Comparison of ENCODE assay signal across 14 mouse cellular contexts in genomic region chr13:55013702-55014344, GRCm38 (mm10). TPM values are rescaled to one million over a fixed set of nuclear protein-coding genes. Genes with fewer than 3 reads are reported as not detected.
DNase-seq lines count a peak whose midpoint lies in the region; ATAC-seq and TF ChIP-seq lines count a peak whose summit lies in the region.
"Had no signal": no experiment of that assay in that cellular context is flagged by ENCODE, and none has a peak within 500 bp of the region (broad histone marks: within the 10 kb centered on the region; RNA-seq: fewer than 3 reads in every experiment).

No protein-coding gene starts in this region.

- H3K36me3 ChIP-seq in heart, postnatal 0 days (replicated peaks; ENCODE audit: control insufficient read depth, insufficient read depth, low read length), result no peaks in the 10 kb centered on the region
- no peaks in the 10 kb centered on the region for H3K36me3 ChIP-seq in midbrain, embryonic 10.5 days
- H3K36me3 ChIP-seq in midbrain, embryonic 15.5 days (replicated peaks), result no peaks in the 10 kb centered on the region
- no peaks in the 10 kb centered on the region for H3K36me3 ChIP-seq in kidney, embryonic 14.5 days (ENCODE audit: control insufficient read depth, insufficient read depth, low read length)
- H3K36me3 ChIP-seq: heart, embryonic 13.5 days; lung, embryonic 15.5 days; neural tube, embryonic 12.5 days had no signal

- 32% methylated on average over 9 of the region's 9 CpGs for WGBS in heart, postnatal 0 days
- WGBS in midbrain, embryonic 10.5 days, result 13% methylated on average over 9 of the region's 9 CpGs
- 18% methylated on average over 9 of the region's 9 CpGs for WGBS in midbrain, embryonic 15.5 days
- 18% methylated on average over 9 of the region's 9 CpGs for WGBS in kidney, embryonic 14.5 days

- no peak overlapping the region for H3K27ac ChIP-seq in heart, postnatal 0 days (ENCODE audit: low read depth)
- H3K27ac ChIP-seq in midbrain, embryonic 10.5 days (replicated peaks), result peak overlapping the region; percentile 30; the same call in 1 of the 2 replicates
- H3K27ac ChIP-seq in midbrain, embryonic 15.5 days, result no peak overlapping the region
- no peak overlapping the region for H3K27ac ChIP-seq in kidney, embryonic 14.5 days (ENCODE audit: low read depth, low read length)
- H3K27ac ChIP-seq: heart, embryonic 13.5 days; lung, embryonic 15.5 days; neural tube, embryonic 12.5 days had no signal

- H3K4me1 ChIP-seq in heart, postnatal 0 days (ENCODE audit: control insufficient read depth, insufficient read depth), result no peaks in the 10 kb centered on the region
- peaks cover 65% of the 10 kb centered on the region for H3K4me1 ChIP-seq in midbrain, embryonic 10.5 days
- H3K4me1 ChIP-seq in midbrain, embryonic 15.5 days, result peaks cover 13% of the 10 kb centered on the region
- H3K4me1 ChIP-seq in kidney, embryonic 14.5 days (ENCODE audit: control insufficient read depth, insufficient read depth, low read length), result peaks cover 3% of the 10 kb centered on the region; the same call in 1 of the 2 replicates

- no peaks in the 10 kb centered on the region for H3K9me3 ChIP-seq in heart, postnatal 0 days (replicated peaks; ENCODE audit: control insufficient read depth, low read length)
- no peaks in the 10 kb centered on the region for H3K9me3 ChIP-seq in midbrain, embryonic 10.5 days (replicated peaks)
- no peaks in the 10 kb centered on the region for H3K9me3 ChIP-seq in midbrain, embryonic 15.5 days
- H3K9me3 ChIP-seq in kidney, embryonic 14.5 days (ENCODE audit: control insufficient read depth, low read length), result no peaks in the 10 kb centered on the region
- H3K9me3 ChIP-seq: heart, embryonic 13.5 days; lung, embryonic 15.5 days; neural tube, embryonic 12.5 days had no signal

- intact Hi-C loops in heart, postnatal 25 days (cut with DNase I), result no loop called here

- 0 out of 2 replicates have a peak, but pooled peaks have one; percentile 13 for TF ChIP-seq CTCF in heart, postnatal 0 days (IDR thresholded peaks at IDR 0.05; ENCODE audit: low read depth)

- no peak overlapping the region for H3K4me2 ChIP-seq in heart, postnatal 0 days (ENCODE audit: low read depth, low read length)
- H3K4me2 ChIP-seq in midbrain, embryonic 15.5 days, result no peak overlapping the region
- H3K4me2 ChIP-seq in kidney, embryonic 14.5 days (replicated peaks; ENCODE audit: low read depth, low read length), result no peak overlapping the region
- H3K4me2 ChIP-seq: heart, embryonic 13.5 days; lung, embryonic 15.5 days; neural tube, embryonic 12.5 days had no signal

- TF ChIP-seq EP300 in heart, postnatal 0 days (IDR thresholded peaks at IDR 0.05; ENCODE audit: low read depth), result no peak

- no peak overlapping the region for H3K4me3 ChIP-seq in heart, postnatal 0 days (ENCODE audit: low read depth, low read length)
- H3K4me3 ChIP-seq in midbrain, embryonic 10.5 days, result no peak overlapping the region
- no peak overlapping the region for H3K4me3 ChIP-seq in midbrain, embryonic 15.5 days
- H3K4me3 ChIP-seq in kidney, embryonic 14.5 days (ENCODE audit: low read length), result no peak overlapping the region
- H3K4me3 ChIP-seq: heart, embryonic 13.5 days; lung, embryonic 15.5 days; neural tube, embryonic 12.5 days had no signal

- no peak for DNase-seq in heart, postnatal 0 days (ENCODE audit: low spot score)
- no peak for DNase-seq in heart, postnatal 25 days (ENCODE audit: low spot score)
- DNase-seq in midbrain, embryonic 10.5 days (ENCODE audit: low spot score), result peak; percentile 43
- peak; percentile 31 for DNase-seq in brain, adult 2 months (ENCODE audit: low read depth, low spot score)
- DNase-seq in retina, embryonic 14.5 days (ENCODE audit: low spot score), result peak; percentile 67
- no peak for DNase-seq in cerebellum, postnatal 25 days
- DNase-seq: spleen, adult 18-20 months; thymus, postnatal 36 days had no signal

- H3K9ac ChIP-seq in heart, postnatal 0 days (replicated peaks; ENCODE audit: low read depth, low read length), result no peak overlapping the region
- H3K9ac ChIP-seq in midbrain, embryonic 15.5 days, result no peak overlapping the region
- no peak overlapping the region for H3K9ac ChIP-seq in kidney, embryonic 14.5 days (ENCODE audit: low read depth, low read length)
- H3K9ac ChIP-seq: heart, embryonic 13.5 days; lung, embryonic 15.5 days; neural tube, embryonic 12.5 days had no signal

- 0 out of 2 replicates have a peak, but pooled peaks cover 13% of the 10 kb centered on the region for H3K27me3 ChIP-seq in heart, postnatal 0 days (ENCODE audit: control insufficient read depth, insufficient read depth, low read length)
- peaks cover 60% of the 10 kb centered on the region for H3K27me3 ChIP-seq in midbrain, embryonic 10.5 days (ENCODE audit: low read depth, poor library complexity, severe bottlenecking)
- H3K27me3 ChIP-seq in midbrain, embryonic 15.5 days (replicated peaks), result no peaks in the 10 kb centered on the region
- no peaks in the 10 kb centered on the region for H3K27me3 ChIP-seq in kidney, embryonic 14.5 days (ENCODE audit: control insufficient read depth, insufficient read depth, low read length)
- H3K27me3 ChIP-seq: lung, embryonic 15.5 days had no signal

- no peak for ATAC-seq in heart, postnatal 0 days (ENCODE audit: insufficient read depth, low read depth)
- ATAC-seq in midbrain, embryonic 15.5 days (replicated peaks), result no peak
- ATAC-seq in kidney, embryonic 14.5 days (ENCODE audit: low FRiP score, low TSS enrichment), result no peak
- ATAC-seq: Patski had no signal

RNA-seq across cellular contexts. Expression of gene Hk3, which starts 7.4 kb away (rescaled TPM):
- total RNA-seq in heart, postnatal 0 days (2014; rRNA removed; ENCODE audit: low replicate concordance), result 0.38 and 1.0 TPM in 2 replicates
- 0.38 and 0.62 TPM in 2 replicates for polyA plus RNA-seq in heart, postnatal 0 days (2015; fragmentation: Nextera tagmentation; extraction: Ambion mirVana)
- total RNA-seq in heart, postnatal 25 days (2021), result under 1 TPM; 0.95 to 0.99 TPM
- polyA plus RNA-seq in midbrain, embryonic 10.5 days (2016; fragmentation: Nextera tagmentation; extraction: Ambion mirVana), result 1.1 and 1.4 TPM in 2 replicates
- 1.3 and 1.4 TPM in 2 replicates for polyA plus RNA-seq in midbrain, embryonic 15.5 days (2015; fragmentation: Nextera tagmentation; extraction: Ambion mirVana)
- polyA plus RNA-seq in kidney, embryonic 14.5 days (2014; fragmentation: Nextera tagmentation; extraction: Ambion mirVana), result 0.53 and 0.83 TPM in 2 replicates
- polyA plus RNA-seq: Patski had no signal

Comparison
In these comparisons a context has a peak if more than half of its experiments do, and no peak if none do; other contexts are left out.
1. DNase-seq: peak in midbrain, embryonic 10.5 days (single experiment), brain, adult 2 months (single experiment) and retina, embryonic 14.5 days (single experiment); none in heart, postnatal 0 days (single experiment), heart, postnatal 25 days (single experiment) and cerebellum, postnatal 25 days (0 of 2).